13 mouse cellular contexts compared by ENCODE assay signal in genomic region chr5:121925751-121926542, GRCm38 (mm10).
DNase-seq lines count a peak whose midpoint lies in the region; ATAC-seq lines count a peak whose summit lies in the region.
"Had no signal": no experiment of that assay in that cellular context is flagged by ENCODE, and none has a peak within 500 bp of the region (broad histone marks: within the 10 kb centered on the region; RNA-seq: fewer than 3 reads in every experiment).

No protein-coding gene starts in this region.

- H3K4me3 ChIP-seq in hindbrain, embryonic 10.5 days = peak overlapping the region; percentile 41
- H3K4me3 ChIP-seq in midbrain, embryonic 13.5 days (replicated peaks) = peak overlapping the region; percentile 23
- H3K4me3 ChIP-seq: gastrocnemius, adult 2 months; heart, embryonic 12.5 days; stomach, embryonic 15.5 days had no signal

- no peaks in the 10 kb centered on the region for H3K9me3 ChIP-seq in hindbrain, embryonic 10.5 days
- H3K9me3 ChIP-seq in midbrain, embryonic 13.5 days = no peaks in the 10 kb centered on the region
- H3K9me3 ChIP-seq: heart, embryonic 12.5 days; stomach, embryonic 15.5 days had no signal

- no peaks in the 10 kb centered on the region for H3K36me3 ChIP-seq in hindbrain, embryonic 10.5 days
- H3K36me3 ChIP-seq in midbrain, embryonic 13.5 days = no peaks in the 10 kb centered on the region
- H3K36me3 ChIP-seq: heart, embryonic 12.5 days; stomach, embryonic 15.5 days had no signal

- H3K9ac ChIP-seq in midbrain, embryonic 13.5 days (replicated peaks) = peak overlapping the region; percentile 54
- H3K9ac ChIP-seq: heart, embryonic 12.5 days; stomach, embryonic 15.5 days had no signal

- ATAC-seq in midbrain, embryonic 13.5 days = peak; percentile 32; the same call in 1 of the 2 replicates
- ATAC-seq: lung, postnatal 0 days had no signal

- DNase-seq in ES-CJ7 (ENCODE audit: low read depth, low spot score) = peak; percentile 15
- peak; percentile 55 for DNase-seq in brain, adult 2 months (ENCODE audit: low read depth, low spot score)
- DNase-seq in hindbrain, embryonic 10.5 days (ENCODE audit: low spot score) = no peak
- no peak for DNase-seq in cerebellum, postnatal 36 days
- DNase-seq in cerebellum, postnatal 10 days = no peak
- DNase-seq in spleen, postnatal 14 days (ENCODE audit: low spot score in 2 of 2) = no peak
- DNase-seq: cerebellum, adult 9-10 months; gastrocnemius, adult 2 months; liver had no signal

- peak overlapping the region; percentile 55 for H3K4me2 ChIP-seq in midbrain, embryonic 13.5 days (replicated peaks)
- H3K4me2 ChIP-seq: heart, embryonic 12.5 days; stomach, embryonic 15.5 days had no signal

- peaks cover 70% of the 10 kb centered on the region for H3K27me3 ChIP-seq in hindbrain, embryonic 10.5 days (ENCODE audit: insufficient read depth, poor library complexity, severe bottlenecking)
- H3K27me3 ChIP-seq in midbrain, embryonic 13.5 days = peaks cover 21% of the 10 kb centered on the region

- H3K27ac ChIP-seq in hindbrain, embryonic 10.5 days = peak overlapping the region; percentile 66
- peak overlapping the region; percentile 51 for H3K27ac ChIP-seq in midbrain, embryonic 13.5 days
- H3K27ac ChIP-seq: gastrocnemius, adult 2 months; stomach, embryonic 15.5 days had no signal

- peaks cover 64% of the 10 kb centered on the region for H3K4me1 ChIP-seq in hindbrain, embryonic 10.5 days (replicated peaks)
- H3K4me1 ChIP-seq in midbrain, embryonic 13.5 days (replicated peaks) = peaks cover 61% of the 10 kb centered on the region

- WGBS in hindbrain, embryonic 10.5 days = 22% methylated on average over 28 of the region's 28 CpGs
- 11% methylated on average over 28 of the region's 28 CpGs for WGBS in midbrain, embryonic 13.5 days

Comparison
In these comparisons a context has a peak if more than half of its experiments do, and no peak if none do; other contexts are left out.
1. DNase-seq: peak in ES-CJ7 (single experiment) and brain, adult 2 months (single experiment); none in hindbrain, embryonic 10.5 days (single experiment), cerebellum, postnatal 36 days (0 of 2), cerebellum, postnatal 10 days (0 of 2) and spleen, postnatal 14 days (0 of 2).